Mouse (Mus musculus): Measurements from ENCODE around the gene Clspn.
"Not testable (repeated sequence)": the region's sequence is repeated elsewhere in the genome, so short reads cannot be mapped to it uniquely, and the experiment has no call there.

The Clspn gene

GRCm38 (mm10) chr4:126556809-126557711, at the start of gene Clspn:
TSS of gene Clspn (plus strand) at chr4:126556935.
- peak; percentile 89 for DNase-seq (ENCODE audit: low read depth)

GRCm38 (mm10) chr4:126508110-126508899, 48.4 kb upstream of the Clspn start:
- no peak for DNase-seq (ENCODE audit: low read depth)

- DNase-seq (ENCODE audit: low read depth) = no peak
Observed at GRCm38 (mm10) chr4:126509072-126509471, 47.7 kb upstream of the Clspn start.

- no peak for DNase-seq (ENCODE audit: low read depth)
Observed at GRCm38 (mm10) chr4:126511013-126511412, 45.7 kb upstream of the Clspn start.

GRCm38 (mm10) chr4:126512308-126513066, 44.2 kb upstream of the Clspn start:
- DNase-seq (ENCODE audit: low read depth) = no peak

GRCm38 (mm10) chr4:126526164-126526563, 30.6 kb upstream of the Clspn start:
- DNase-seq (ENCODE audit: low read depth) = no peak

- no peak for DNase-seq (ENCODE audit: low read depth)
Observed at GRCm38 (mm10) chr4:126526828-126527227, 29.9 kb upstream of the Clspn start.

- DNase-seq (ENCODE audit: low read depth) = no peak
Observed at GRCm38 (mm10) chr4:126532292-126532691, 24.4 kb upstream of the Clspn start.

GRCm38 (mm10) chr4:126532827-126533728, 23.7 kb upstream of the Clspn start, which contains the start of gene Ago4:
TSS of gene Ago4 (minus strand) at chr4:126533472.
- DNase-seq (ENCODE audit: low read depth) = no peak

- DNase-seq (ENCODE audit: low read depth) = no peak
Observed at GRCm38 (mm10) chr4:126533729-126534070, 23.0 kb upstream of the Clspn start.

- DNase-seq (ENCODE audit: low read depth) = not testable (repeated sequence)
Observed at GRCm38 (mm10) chr4:126535631-126536030, 21.1 kb upstream of the Clspn start.

- no peak for DNase-seq (ENCODE audit: low read depth)
Observed at GRCm38 (mm10) chr4:126536865-126537264, 19.9 kb upstream of the Clspn start.

GRCm38 (mm10) chr4:126540487-126541071, 16.2 kb upstream of the Clspn start:
- no peak for DNase-seq (ENCODE audit: low read depth)

GRCm38 (mm10) chr4:126542838-126543237, 13.9 kb upstream of the Clspn start:
- no peak for DNase-seq (ENCODE audit: low read depth)

- DNase-seq (ENCODE audit: low read depth) = no peak
Observed at GRCm38 (mm10) chr4:126545016-126545415, 11.7 kb upstream of the Clspn start.

GRCm38 (mm10) chr4:126545703-126546102, 11.0 kb upstream of the Clspn start:
- DNase-seq (ENCODE audit: low read depth) = no peak

- no peak for DNase-seq (ENCODE audit: low read depth)
Observed at GRCm38 (mm10) chr4:126546183-126546582, 10.6 kb upstream of the Clspn start.

- no peak for DNase-seq (ENCODE audit: low read depth)
Observed at GRCm38 (mm10) chr4:126552136-126552535, 4.6 kb upstream of the Clspn start.

GRCm38 (mm10) chr4:126553105-126553504, 3.6 kb upstream of the Clspn start:
- no peak for DNase-seq (ENCODE audit: low read depth)

GRCm38 (mm10) chr4:126553685-126554084, 3.0 kb upstream of the Clspn start:
- DNase-seq (ENCODE audit: low read depth) = no peak

- DNase-seq (ENCODE audit: low read depth) = peak; percentile 85
Observed at GRCm38 (mm10) chr4:126554462-126554861, 2.3 kb upstream of the Clspn start.

Data from naive thymus-derived CD4-positive, alpha-beta T cell, adult 2 months (primary cell).